Mouse (Mus musculus) frontal cortex, adult 2 months (tissue): ENCODE results near the gene Vmn1r67. TPM values are rescaled to one million over a fixed set of nuclear protein-coding genes. Genes with fewer than 3 reads are reported as not detected.
A peak's percentile ranks its signal among the peaks of the same experiment; 100 is the strongest.

ENCODE experiments used
- DNase-seq, 2 experiments: peaks; one replicate each; pipeline ENCODE4 v3.0.0; 2022; ENCODE audit warnings: low spot score in 1 of 2; ENCODE audit errors: extremely low spot score in 1 of 2
- polyA plus RNA-seq: library from polyadenylated mRNA; depleted of rRNA; stranded (reverse); fragments of >200 nt; gene quantifications from 2 replicates; pipeline ENCODE4 v1.2.3, GENCODE M21; 2012; rRNA removed

The Vmn1r67 gene
- polyA plus RNA-seq: not detected in 2 replicates

- DNase-seq: no peak
These were observed at the start of gene Vmn1r67 for GRCm38 (mm10) chr7:10443031-10443430. Gene Vmn1r67, plus strand, starts transcription at chr7:10443331.

- peak; percentile 8 to 36 for DNase-seq
These were observed 15.0 kb downstream of the Vmn1r67 start for GRCm38 (mm10) chr7:10458166-10458565.

- no peak for DNase-seq
These were observed 36.7 kb downstream of the Vmn1r67 start for GRCm38 (mm10) chr7:10479813-10480212.

- DNase-seq: peak; percentile 36 to 58
These were observed 37.6 kb downstream of the Vmn1r67 start for GRCm38 (mm10) chr7:10480588-10481233.

DNA sequence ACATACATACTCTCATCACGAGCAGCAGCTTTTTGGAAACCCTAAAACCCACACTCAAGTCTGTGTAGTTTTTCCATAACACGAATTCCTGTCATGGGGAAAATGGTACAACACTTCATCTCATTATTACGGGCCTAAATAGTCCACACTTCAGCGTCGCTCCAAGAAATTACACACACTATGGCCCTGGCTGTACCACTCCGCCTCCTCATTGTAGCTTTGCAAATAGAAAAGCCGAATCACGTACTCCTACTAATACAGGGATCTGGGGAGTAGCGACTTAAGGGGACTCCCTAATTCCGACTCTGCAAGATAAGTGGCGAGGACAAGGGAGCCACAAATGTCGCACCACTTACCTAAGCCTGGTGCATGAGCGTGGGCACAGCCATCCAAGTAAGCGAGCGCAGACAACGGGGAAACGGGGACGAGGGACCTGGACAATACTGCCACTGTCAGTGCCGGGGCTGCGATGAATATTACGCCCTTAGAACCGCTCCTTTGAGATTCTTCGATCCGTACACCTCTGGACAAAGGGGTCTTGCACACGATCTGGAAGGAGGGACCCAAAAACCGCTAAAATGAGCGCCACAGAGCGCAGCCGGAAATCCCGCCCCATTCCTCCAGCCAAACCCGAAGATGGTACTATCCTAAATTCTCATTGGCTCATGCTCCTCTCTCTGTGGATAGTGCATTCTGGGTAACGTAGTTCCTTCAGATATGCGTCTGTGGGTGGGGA is 51.8 kb downstream of the Vmn1r67 start, which contains the start of gene Zik1:
Zik1 (minus strand) TSS at position 609 of the 736 bp plus-strand sequence.
- DNase-seq: peak; percentile 49 to 86

DNA sequence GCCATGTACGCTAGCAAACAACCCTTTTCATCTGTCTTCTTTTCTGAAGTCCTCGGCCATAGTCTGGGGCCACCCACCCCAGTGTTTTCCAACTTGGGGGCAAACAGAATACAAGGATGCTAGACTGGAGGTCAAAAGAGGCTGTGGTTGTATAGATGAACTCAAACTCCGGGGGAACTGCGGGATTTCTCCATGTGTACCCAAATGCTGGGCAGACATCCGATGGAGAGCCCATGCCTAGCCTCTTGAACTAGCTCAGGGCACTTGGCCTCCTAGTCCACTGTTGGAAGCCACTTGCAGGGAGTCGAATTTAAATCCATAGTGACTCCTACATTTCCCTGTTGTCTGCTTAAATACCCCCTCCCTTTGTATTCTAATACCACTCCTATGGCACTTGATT is 52.4 kb downstream of the Vmn1r67 start:
- no peak for DNase-seq

Other genes with a start within 250 kb of the Vmn1r67 start
- gene Vmn1r66, start 165.3 kb upstream of the Vmn1r67 start, polyA plus RNA-seq: not detected in 2 replicates
- 7.6 and 9.1 TPM in 2 replicates for gene Zik1, start 52.1 kb downstream of the Vmn1r67 start, polyA plus RNA-seq
- not detected in 2 replicates for gene Vmn1r68, start 115.2 kb downstream of the Vmn1r67 start, polyA plus RNA-seq
- gene Vmn1r69, start 170.3 kb downstream of the Vmn1r67 start, polyA plus RNA-seq: not detected in 2 replicates
- not detected in 2 replicates for gene Vmn1r70, start 188.2 kb downstream of the Vmn1r67 start, polyA plus RNA-seq
- gene Nlrp4b, start 244.5 kb downstream of the Vmn1r67 start, polyA plus RNA-seq: not detected in 2 replicates